Mouse (Mus musculus) hindbrain, embryonic 16.5 days (tissue): ENCODE data around the gene Col5a1. TPM values are rescaled to one million over a fixed set of nuclear protein-coding genes. Genes with fewer than 3 reads are reported as not detected.

ENCODE experiments used
- ATAC-seq: fragments of 200-750 bp; cut with Nextera tagmentation; 2 replicates; pipeline ENCODE4 v1.8.0; 2017; ENCODE audit warnings: moderate TSS enrichment, moderate library complexity
- H3K27ac ChIP-seq: fragments of 300-500 bp; sonication (generic); 2 replicates; pipeline ENCODE4 v1.5.1; 2014; ENCODE audit warnings: low read depth, mild to moderate bottlenecking, control low read depth, low read length, moderate library complexity
- H3K27me3 ChIP-seq: fragments of 300-500 bp; sonication (generic); replicated peaks from 2 replicates; pipeline ENCODE4 v1.6.1; 2014; ENCODE audit warnings: low read length; ENCODE audit not compliant: control insufficient read depth, insufficient read depth
- H3K36me3 ChIP-seq: fragments of 300-500 bp; sonication (generic); 2 replicates; pipeline ENCODE4 v1.6.1; 2014; ENCODE audit warnings: mild to moderate bottlenecking, low read length, moderate library complexity, mixed read lengths; ENCODE audit not compliant: control insufficient read depth, insufficient read depth
- H3K4me1 ChIP-seq: fragments of 300-500 bp; sonication (generic); 2 replicates; pipeline ENCODE4 v1.6.1; 2014; ENCODE audit warnings: low read depth, low read length; ENCODE audit not compliant: control insufficient read depth, insufficient read depth
- H3K4me2 ChIP-seq: fragments of 300-500 bp; sonication (generic); 2 replicates; pipeline ENCODE4 v1.6.1; 2014; ENCODE audit warnings: mild to moderate bottlenecking, low read length, control low read depth, moderate library complexity
- H3K4me3 ChIP-seq: fragments of 300-500 bp; sonication (generic); 2 replicates; pipeline ENCODE4 v1.5.1; 2014; ENCODE audit warnings: mild to moderate bottlenecking, low read length, control low read depth, moderate library complexity
- H3K9ac ChIP-seq: fragments of 300-500 bp; sonication (generic); 2 replicates; pipeline ENCODE4 v1.6.1; 2014; ENCODE audit warnings: low read depth, mild to moderate bottlenecking, control low read depth, low read length, moderate library complexity
- H3K9me3 ChIP-seq: fragments of 300-500 bp; sonication (generic); 2 replicates; pipeline ENCODE4 v1.6.1; 2014; ENCODE audit warnings: mild to moderate bottlenecking, low read length, moderate library complexity; ENCODE audit not compliant: control insufficient read depth
- WGBS: fragments of 180-500 bp; shearing (Covaris S2); extraction: QIAGEN DNeasy Blood & Tissue Kit; methylation state at CpG from one replicate; pipeline ENCODE4 v1.1.7; 2014; 5-methylcytosine and 5-hydroxymethylcytosine counted together
- polyA plus RNA-seq: library from polyadenylated mRNA; unstranded; fragments of >200 nt; fragmentation: Nextera tagmentation; extraction: Ambion mirVana; gene quantifications from 2 replicates; pipeline ENCODE4 v1.2.1, GENCODE M21; 2015

Gene Col5a1
- polyA plus RNA-seq, 1 experiment from 2014 or later, result 9.2 TPM

GRCm38 (mm10) chr2:27936607-27937191 is 50.5 kb downstream of the Col5a1 start:
- WGBS, result 58% methylated on average over 9 of the region's 9 CpGs
- peak; percentile 51; the same call in 1 of the 2 replicates for ATAC-seq
- H3K27ac ChIP-seq, result no peak overlapping the region

GRCm38 (mm10) chr2:27939433-27939832 is 53.2 kb downstream of the Col5a1 start:
- no peak overlapping the region for H3K4me3 ChIP-seq
- H3K27ac ChIP-seq, result no peak overlapping the region
- ATAC-seq, result no peak
- no peak overlapping the region for H3K9ac ChIP-seq
- no peaks in the 10 kb centered on the region for H3K36me3 ChIP-seq
- H3K9me3 ChIP-seq, result no peaks in the 10 kb centered on the region
- no peak overlapping the region for H3K4me2 ChIP-seq
- 93% methylated on average over 4 of the region's 4 CpGs for WGBS
- no peaks in the 10 kb centered on the region; the same call in 1 of the 2 replicates for H3K27me3 ChIP-seq
- peaks cover 11% of the 10 kb centered on the region for H3K4me1 ChIP-seq

More at GRCm38 (mm10) chr2:27936607-27937191, 50.5 kb downstream of the Col5a1 start:
- Histone ChIP-seq H3K9me3 (no peaks in the 10 kb centered on the region), H3K27me3 (no peaks in the 10 kb centered on the region), H3K4me3 (no peak overlapping the region), H3K4me2 (no peak overlapping the region), H3K9ac (no peak overlapping the region), H3K4me1 (peaks cover 19% of the 10 kb centered on the region), H3K36me3 (no peaks in the 10 kb centered on the region)

- Histone ChIP-seq H3K36me3 (no peaks in the 10 kb centered on the region), H3K9me3 (no peaks in the 10 kb centered on the region), H3K4me3 (no peak overlapping the region), H3K4me2 (no peak overlapping the region), H3K27ac (0 out of 2 replicates have a peak overlapping the region, but pooled peaks have one; percentile 16), H3K27me3 (no peaks in the 10 kb centered on the region; the same call in 1 of the 2 replicates), H3K4me1 (peaks cover 11% of the 10 kb centered on the region), H3K9ac (no peak overlapping the region)
- 80% methylated on average over 12 of the region's 12 CpGs for WGBS
- ATAC-seq, result no peak
These were observed 53.9 kb downstream of the Col5a1 start for GRCm38 (mm10) chr2:27940144-27940543.

GRCm38 (mm10) chr2:27947252-27947651 is 61.0 kb downstream of the Col5a1 start:
- no peak overlapping the region for H3K4me2 ChIP-seq
- 91% methylated on average over 4 of the region's 4 CpGs for WGBS
- no peak for ATAC-seq
- no peak overlapping the region for H3K4me3 ChIP-seq
- H3K27ac ChIP-seq, result no peak overlapping the region
- no peaks in the 10 kb centered on the region for H3K4me1 ChIP-seq
- H3K36me3 ChIP-seq, result no peaks in the 10 kb centered on the region
- no peaks in the 10 kb centered on the region for H3K9me3 ChIP-seq
- H3K9ac ChIP-seq, result no peak overlapping the region
- H3K27me3 ChIP-seq, result no peaks in the 10 kb centered on the region; the same call in 1 of the 2 replicates

GRCm38 (mm10) chr2:27947917-27948316 is 61.7 kb downstream of the Col5a1 start:
- H3K4me3 ChIP-seq, result no peak overlapping the region
- no peaks in the 10 kb centered on the region for H3K4me1 ChIP-seq
- no peak overlapping the region for H3K4me2 ChIP-seq
- 88% methylated on average over 5 of the region's 5 CpGs for WGBS
- ATAC-seq, result no peak
- no peaks in the 10 kb centered on the region for H3K36me3 ChIP-seq
- no peaks in the 10 kb centered on the region; the same call in 1 of the 2 replicates for H3K27me3 ChIP-seq
- H3K9me3 ChIP-seq, result no peaks in the 10 kb centered on the region
- no peak overlapping the region for H3K27ac ChIP-seq
- no peak overlapping the region for H3K9ac ChIP-seq

- Histone ChIP-seq H3K4me2 (no peak overlapping the region), H3K27ac (no peak overlapping the region), H3K27me3 (no peaks in the 10 kb centered on the region), H3K36me3 (no peaks in the 10 kb centered on the region), H3K9me3 (no peaks in the 10 kb centered on the region), H3K9ac (no peak overlapping the region), H3K4me3 (no peak overlapping the region), H3K4me1 (0 out of 2 replicates have a peak, but pooled peaks cover 3% of the 10 kb centered on the region)
- no peak for ATAC-seq
- WGBS, result 75% methylated on average over 3 of the region's 3 CpGs
These were observed 67.6 kb downstream of the Col5a1 start for GRCm38 (mm10) chr2:27953866-27954265.

GRCm38 (mm10) chr2:27954924-27955323 is 68.7 kb downstream of the Col5a1 start:
- no peak overlapping the region for H3K4me2 ChIP-seq
- WGBS, result 51% methylated on average over 3 of the region's 3 CpGs

GRCm38 (mm10) chr2:27956751-27957150 is 70.5 kb downstream of the Col5a1 start:
- H3K27ac ChIP-seq, result no peak overlapping the region
- no peaks in the 10 kb centered on the region for H3K9me3 ChIP-seq
- 71% methylated on average over 7 of the region's 7 CpGs for WGBS
- no peak overlapping the region for H3K4me2 ChIP-seq
- no peaks in the 10 kb centered on the region for H3K27me3 ChIP-seq
- H3K9ac ChIP-seq, result no peak overlapping the region
- 0 out of 2 replicates have a peak, but pooled peaks cover 3% of the 10 kb centered on the region for H3K4me1 ChIP-seq
- ATAC-seq, result no peak
- no peak overlapping the region for H3K4me3 ChIP-seq
- H3K36me3 ChIP-seq, result no peaks in the 10 kb centered on the region

More at GRCm38 (mm10) chr2:27954924-27955323, 68.7 kb downstream of the Col5a1 start:
- Histone ChIP-seq H3K4me3 (no peak overlapping the region), H3K27me3 (no peaks in the 10 kb centered on the region), H3K9me3 (no peaks in the 10 kb centered on the region), H3K4me1 (0 out of 2 replicates have a peak, but pooled peaks cover 3% of the 10 kb centered on the region), H3K27ac (no peak overlapping the region), H3K36me3 (no peaks in the 10 kb centered on the region), H3K9ac (no peak overlapping the region)
- no peak for ATAC-seq

- H3K27ac ChIP-seq, result no peak overlapping the region
- no peak overlapping the region for H3K4me2 ChIP-seq
- no peak for ATAC-seq
- no peak overlapping the region for H3K9ac ChIP-seq
- no peaks in the 10 kb centered on the region for H3K36me3 ChIP-seq
- 16% methylated on average over 5 of the region's 5 CpGs for WGBS
- H3K4me3 ChIP-seq, result no peak overlapping the region
- H3K27me3 ChIP-seq, result no peaks in the 10 kb centered on the region
- 0 out of 2 replicates have a peak, but pooled peaks cover 3% of the 10 kb centered on the region for H3K4me1 ChIP-seq
- no peaks in the 10 kb centered on the region for H3K9me3 ChIP-seq
These were observed 71.0 kb downstream of the Col5a1 start for GRCm38 (mm10) chr2:27957184-27957583.
